Comparison of ENCODE assay signal across 30 mouse cellular contexts in the genomic region with DNA sequence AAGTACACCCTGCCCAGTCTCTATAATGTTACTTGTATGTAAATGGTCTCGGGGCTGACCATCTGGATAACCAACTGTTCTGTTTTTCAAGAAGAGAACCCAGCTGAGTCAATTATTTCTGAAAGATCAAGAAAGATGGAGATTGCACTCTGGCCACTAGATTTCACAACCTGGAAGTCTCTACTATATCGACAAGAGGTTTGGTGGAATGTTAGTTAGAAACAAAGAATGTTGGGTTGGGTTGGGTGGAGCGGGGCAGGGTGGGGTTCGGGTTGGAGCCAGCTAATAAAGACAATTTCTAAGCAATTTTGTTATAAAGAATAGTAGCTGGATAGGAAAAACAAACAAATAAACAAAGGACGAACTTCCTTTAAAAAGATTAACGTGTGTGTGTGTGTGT.
DNase-seq lines count a peak whose midpoint lies in the region; ATAC-seq and TF ChIP-seq lines count a peak whose summit lies in the region.
"Had no signal": no experiment of that assay in that cellular context is flagged by ENCODE, and none has a peak within 500 bp of the region (broad histone marks: within the 10 kb centered on the region; RNA-seq: fewer than 3 reads in every experiment).

No protein-coding gene starts in this region.

- H3K27ac ChIP-seq in heart, embryonic 16.5 days (ENCODE audit: low read length), result 0 out of 2 replicates have a peak overlapping the region, but pooled peaks have one; percentile 14
- H3K27ac ChIP-seq in lung, postnatal 0 days (ENCODE audit: low read length), result peak overlapping the region; percentile 11; the same call in 1 of the 2 replicates
- no peak overlapping the region for H3K27ac ChIP-seq in hindbrain, embryonic 14.5 days
- H3K27ac ChIP-seq in intestine, embryonic 15.5 days, result no peak overlapping the region
- H3K27ac ChIP-seq: embryonic facial prominence, embryonic 12.5 days; embryonic facial prominence, embryonic 15.5 days; heart, adult 2 months; hindbrain, embryonic 10.5 days; hindbrain, embryonic 13.5 days; hindbrain, postnatal 0 days had no signal

- H3K9me3 ChIP-seq in heart, embryonic 16.5 days (replicated peaks; ENCODE audit: control insufficient read depth, low read length), result no peaks in the 10 kb centered on the region
- no peaks in the 10 kb centered on the region for H3K9me3 ChIP-seq in lung, postnatal 0 days (ENCODE audit: low read length)
- no peaks in the 10 kb centered on the region for H3K9me3 ChIP-seq in hindbrain, embryonic 14.5 days (ENCODE audit: control insufficient read depth, low read length)
- H3K9me3 ChIP-seq in intestine, embryonic 15.5 days, result no peaks in the 10 kb centered on the region
- H3K9me3 ChIP-seq: embryonic facial prominence, embryonic 12.5 days; embryonic facial prominence, embryonic 15.5 days; G1E; heart, embryonic 10.5 days; heart, embryonic 13.5 days; hindbrain, embryonic 10.5 days; hindbrain, embryonic 13.5 days had no signal

- no peaks in the 10 kb centered on the region for H3K27me3 ChIP-seq in heart, embryonic 16.5 days (ENCODE audit: control insufficient read depth, insufficient read depth, low read length)
- H3K27me3 ChIP-seq in lung, postnatal 0 days (replicated peaks; ENCODE audit: insufficient read depth, low read length), result no peaks in the 10 kb centered on the region
- no peaks in the 10 kb centered on the region for H3K27me3 ChIP-seq in hindbrain, embryonic 14.5 days (ENCODE audit: control insufficient read depth, insufficient read depth, low read length)
- no peaks in the 10 kb centered on the region for H3K27me3 ChIP-seq in intestine, embryonic 15.5 days (replicated peaks)
- H3K27me3 ChIP-seq: embryonic facial prominence, embryonic 12.5 days; embryonic facial prominence, embryonic 15.5 days; heart, embryonic 13.5 days; hindbrain, embryonic 13.5 days; Patski had no signal

- H3K4me1 ChIP-seq in heart, embryonic 16.5 days (ENCODE audit: control insufficient read depth, insufficient read depth, low read length), result peaks cover 74% of the 10 kb centered on the region
- H3K4me1 ChIP-seq in lung, postnatal 0 days (ENCODE audit: insufficient read depth, low read depth, low read length), result peaks cover 44% of the 10 kb centered on the region
- H3K4me1 ChIP-seq in hindbrain, embryonic 14.5 days (replicated peaks; ENCODE audit: control insufficient read depth, insufficient read depth, low read length), result peaks cover 24% of the 10 kb centered on the region
- peaks cover 40% of the 10 kb centered on the region for H3K4me1 ChIP-seq in intestine, embryonic 15.5 days (replicated peaks)

- H3K4me2 ChIP-seq in heart, embryonic 16.5 days (ENCODE audit: low read depth, low read length), result no peak overlapping the region
- no peak overlapping the region for H3K4me2 ChIP-seq in lung, postnatal 0 days (replicated peaks; ENCODE audit: low read depth, low read length)
- H3K4me2 ChIP-seq in hindbrain, embryonic 14.5 days (replicated peaks), result no peak overlapping the region
- H3K4me2 ChIP-seq in intestine, embryonic 15.5 days (replicated peaks), result no peak overlapping the region
- H3K4me2 ChIP-seq: embryonic facial prominence, embryonic 12.5 days; embryonic facial prominence, embryonic 15.5 days; heart, embryonic 13.5 days; hindbrain, embryonic 13.5 days had no signal

- H3K9ac ChIP-seq in heart, embryonic 16.5 days (ENCODE audit: low read length), result no peak overlapping the region
- no peak overlapping the region for H3K9ac ChIP-seq in lung, postnatal 0 days (replicated peaks; ENCODE audit: low read depth)
- no peak overlapping the region for H3K9ac ChIP-seq in hindbrain, embryonic 14.5 days
- no peak overlapping the region for H3K9ac ChIP-seq in intestine, embryonic 15.5 days
- H3K9ac ChIP-seq: embryonic facial prominence, embryonic 12.5 days; embryonic facial prominence, embryonic 15.5 days; forebrain, postnatal 0 days; hindbrain, embryonic 13.5 days had no signal

- ATAC-seq in heart, embryonic 16.5 days (replicated peaks; ENCODE audit: extremely low read depth, insufficient read depth, low FRiP score), result no peak
- ATAC-seq in lung, postnatal 0 days, result no peak
- no peak for ATAC-seq in hindbrain, embryonic 14.5 days (ENCODE audit: low FRiP score)
- ATAC-seq in intestine, embryonic 15.5 days, result no peak
- ATAC-seq: activated CD4-positive, CD25-positive, alpha-beta regulatory T cell, adult 4 months; forebrain, embryonic 14.5 days; forebrain, postnatal 0 days; hindbrain, postnatal 0 days; inflammation-experienced regulatory T-cells, adult 6 months; intestine, postnatal 0 days; Patski had no signal

- DNase-seq in heart, postnatal 25 days (ENCODE audit: low spot score), result no peak
- peak; percentile 78 for DNase-seq in lung, postnatal 0 days (ENCODE audit: low spot score)
- no peak for DNase-seq in lung, postnatal 4 days
- peak; percentile 76 for DNase-seq in R1 (ENCODE audit: low read depth, low spot score)
- no peak for DNase-seq in hindbrain, embryonic 14.5 days (ENCODE audit: low spot score)
- DNase-seq: adrenal gland, adult 8-10 months; adrenal gland, postnatal 36 days; cerebellum, adult 11 months; cerebellum, adult 2 months; cerebellum, adult 9-11 months; cerebellum, postnatal 25 days; forebrain, postnatal 0 days; gastrocnemius, postnatal 36 days; heart, adult 2 months; heart, postnatal 36 days had no signal

- WGBS in heart, embryonic 16.5 days, result 81% methylated on average over 6 of the region's 6 CpGs
- 54% methylated on average over 6 of the region's 6 CpGs for WGBS in lung, postnatal 0 days
- 89% methylated on average over 6 of the region's 6 CpGs for WGBS in hindbrain, embryonic 14.5 days
- WGBS in intestine, embryonic 15.5 days, result 76% methylated on average over 6 of the region's 6 CpGs

- H3K36me3 ChIP-seq in heart, embryonic 16.5 days (ENCODE audit: control insufficient read depth, insufficient read depth), result no peaks in the 10 kb centered on the region
- H3K36me3 ChIP-seq in lung, postnatal 0 days (ENCODE audit: insufficient read depth, low read length), result no peaks in the 10 kb centered on the region
- H3K36me3 ChIP-seq in hindbrain, embryonic 14.5 days (replicated peaks; ENCODE audit: control insufficient read depth, insufficient read depth), result no peaks in the 10 kb centered on the region
- no peaks in the 10 kb centered on the region for H3K36me3 ChIP-seq in intestine, embryonic 15.5 days
- H3K36me3 ChIP-seq: embryonic facial prominence, embryonic 12.5 days; embryonic facial prominence, embryonic 15.5 days; heart, embryonic 10.5 days; heart, embryonic 13.5 days; hindbrain, embryonic 10.5 days; hindbrain, embryonic 13.5 days had no signal

- no peak overlapping the region for H3K4me3 ChIP-seq in heart, embryonic 16.5 days (ENCODE audit: low read length)
- no peak overlapping the region for H3K4me3 ChIP-seq in lung, postnatal 0 days (ENCODE audit: low read depth, low read length)
- H3K4me3 ChIP-seq in hindbrain, embryonic 14.5 days (replicated peaks; ENCODE audit: low read length), result no peak overlapping the region
- H3K4me3 ChIP-seq in intestine, embryonic 15.5 days (replicated peaks), result no peak overlapping the region
- H3K4me3 ChIP-seq: embryonic facial prominence, embryonic 12.5 days; embryonic facial prominence, embryonic 15.5 days; heart, adult 2 months; heart, embryonic 10.5 days; heart, embryonic 13.5 days; hindbrain, embryonic 10.5 days; hindbrain, embryonic 13.5 days had no signal

- no peak for TF ChIP-seq CTCF in lung, postnatal 0 days (IDR thresholded peaks at IDR 0.05)

- TF ChIP-seq EP300 in lung, postnatal 0 days (IDR thresholded peaks at IDR 0.05), result peak; percentile 55; the same call in 1 of the 2 replicates

- intact Hi-C loops in heart, postnatal 25 days (cut with DNase I), result no loop called here

Comparison
In these comparisons a context has a peak if more than half of its experiments do, and no peak if none do; other contexts are left out.
1. DNase-seq: peak in lung, postnatal 0 days (single experiment) and R1 (single experiment); none in heart, postnatal 25 days (single experiment), lung, postnatal 4 days (0 of 2) and hindbrain, embryonic 14.5 days (single experiment).
2. H3K27ac ChIP-seq: peak in heart, embryonic 16.5 days (single experiment) and lung, postnatal 0 days (single experiment); none in hindbrain, embryonic 14.5 days (single experiment) and intestine, embryonic 15.5 days (single experiment).